ENCODE assay signal across 15 mouse cellular contexts in the genomic region with DNA sequence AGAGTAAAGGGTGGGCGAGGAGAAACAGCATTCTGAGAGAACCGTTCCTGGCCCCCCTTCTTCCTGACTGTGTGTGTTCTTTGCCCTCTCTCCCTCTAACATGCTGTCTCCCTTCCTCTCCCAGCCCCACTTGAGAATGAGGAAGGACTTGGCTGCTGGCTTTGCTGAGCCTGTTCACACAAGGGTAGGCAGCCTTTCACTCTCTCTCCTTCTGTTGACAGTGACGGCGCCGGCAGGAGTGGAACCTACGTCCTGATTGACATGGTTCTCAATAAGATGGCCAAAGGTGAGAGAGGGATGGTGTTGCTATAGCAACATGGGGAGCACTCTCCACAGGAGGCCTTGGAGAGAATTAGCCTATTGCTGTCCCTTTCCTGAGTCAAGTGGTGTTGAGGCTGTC.
DNase-seq lines count a peak whose midpoint lies in the region; ATAC-seq and TF ChIP-seq lines count a peak whose summit lies in the region.
"Had no signal": no experiment of that assay in that cellular context is flagged by ENCODE, and none has a peak within 500 bp of the region (broad histone marks: within the 10 kb centered on the region; RNA-seq: fewer than 3 reads in every experiment).

No protein-coding gene starts in this region.

- H3K4me1 ChIP-seq in stomach, embryonic 15.5 days: no peaks in the 10 kb centered on the region
- H3K4me1 ChIP-seq in stomach, postnatal 0 days (replicated peaks; ENCODE audit: control insufficient read depth, insufficient read depth): no peaks in the 10 kb centered on the region
- H3K4me1 ChIP-seq in forebrain, embryonic 15.5 days: peaks cover 48% of the 10 kb centered on the region
- peaks cover 39% of the 10 kb centered on the region for H3K4me1 ChIP-seq in liver, embryonic 12.5 days

- H3K36me3 ChIP-seq in stomach, embryonic 15.5 days: no peaks in the 10 kb centered on the region
- H3K36me3 ChIP-seq in stomach, postnatal 0 days (ENCODE audit: control insufficient read depth, insufficient read depth, low read length): no peaks in the 10 kb centered on the region
- H3K36me3 ChIP-seq in forebrain, embryonic 15.5 days: peaks cover 7% of the 10 kb centered on the region; the same call in 1 of the 2 replicates
- H3K36me3 ChIP-seq in liver, embryonic 12.5 days: no peaks in the 10 kb centered on the region
- H3K36me3 ChIP-seq: embryonic facial prominence, embryonic 15.5 days; heart, embryonic 10.5 days; liver, embryonic 13.5 days had no signal

- H3K9ac ChIP-seq in stomach, embryonic 15.5 days: no peak overlapping the region
- H3K9ac ChIP-seq in stomach, postnatal 0 days (ENCODE audit: low read length): no peak overlapping the region
- no peak overlapping the region for H3K9ac ChIP-seq in forebrain, embryonic 15.5 days (replicated peaks)
- H3K9ac ChIP-seq in liver, embryonic 12.5 days: no peak overlapping the region
- H3K9ac ChIP-seq: embryonic facial prominence, embryonic 15.5 days; liver, embryonic 13.5 days; neural tube, embryonic 13.5 days had no signal

- no peak for TF ChIP-seq EP300 in stomach, postnatal 0 days (optimal IDR thresholded peaks at IDR 0.05)

- ATAC-seq in stomach, embryonic 15.5 days (ENCODE audit: insufficient read depth, low FRiP score, low read depth): peak; percentile 33; the same call in 1 of the 2 replicates
- ATAC-seq in stomach, postnatal 0 days (ENCODE audit: low FRiP score, low TSS enrichment): no peak
- ATAC-seq in forebrain, embryonic 15.5 days (replicated peaks): no peak
- ATAC-seq in megakaryocyte progenitor cell, adult 5-6 weeks (replicated peaks; ENCODE audit: poor library complexity): peak; percentile 32; the same call in 1 of the 2 replicates
- no peak for ATAC-seq in liver, embryonic 12.5 days

- H3K4me2 ChIP-seq in stomach, embryonic 15.5 days: no peak overlapping the region
- no peak overlapping the region for H3K4me2 ChIP-seq in stomach, postnatal 0 days (replicated peaks; ENCODE audit: low read depth)
- no peak overlapping the region for H3K4me2 ChIP-seq in forebrain, embryonic 15.5 days (replicated peaks)
- H3K4me2 ChIP-seq in liver, embryonic 12.5 days: no peak overlapping the region
- H3K4me2 ChIP-seq: embryonic facial prominence, embryonic 15.5 days; liver, embryonic 13.5 days; neural tube, embryonic 13.5 days had no signal

- TF ChIP-seq CTCF in stomach, postnatal 0 days (IDR thresholded peaks at IDR 0.05; ENCODE audit: low read depth): no peak

- no peaks in the 10 kb centered on the region for H3K27me3 ChIP-seq in stomach, embryonic 15.5 days (replicated peaks)
- no peaks in the 10 kb centered on the region for H3K27me3 ChIP-seq in stomach, postnatal 0 days (ENCODE audit: control insufficient read depth, insufficient read depth, low read length)
- no peaks in the 10 kb centered on the region for H3K27me3 ChIP-seq in forebrain, embryonic 15.5 days
- peaks cover 16% of the 10 kb centered on the region for H3K27me3 ChIP-seq in liver, embryonic 12.5 days (replicated peaks)
- H3K27me3 ChIP-seq: embryonic facial prominence, embryonic 15.5 days had no signal

- DNase-seq in stomach, postnatal 0 days (ENCODE audit: low spot score): no peak
- DNase-seq in T-cell, adult 2 months (ENCODE audit: low spot score): no peak
- no peak for DNase-seq in gastrocnemius, postnatal 14 days
- DNase-seq: adrenal gland, postnatal 14 days; cerebellum, adult 11-12 months; kidney, postnatal 25 days; liver, embryonic 13.5 days; right cerebral cortex, adult 18-20 months had no signal

- no peak overlapping the region for H3K4me3 ChIP-seq in stomach, embryonic 15.5 days (replicated peaks)
- no peak overlapping the region for H3K4me3 ChIP-seq in stomach, postnatal 0 days (ENCODE audit: low read depth, low read length)
- H3K4me3 ChIP-seq in forebrain, embryonic 15.5 days: no peak overlapping the region
- H3K4me3 ChIP-seq in liver, embryonic 12.5 days: no peak overlapping the region
- H3K4me3 ChIP-seq: embryonic facial prominence, embryonic 15.5 days; heart, embryonic 10.5 days; liver, embryonic 13.5 days; neural tube, embryonic 13.5 days had no signal

- no peak overlapping the region for H3K27ac ChIP-seq in stomach, embryonic 15.5 days
- no peak overlapping the region for H3K27ac ChIP-seq in stomach, postnatal 0 days (replicated peaks)
- H3K27ac ChIP-seq in forebrain, embryonic 15.5 days (replicated peaks): peak overlapping the region; percentile 16
- no peak overlapping the region for H3K27ac ChIP-seq in liver, embryonic 12.5 days
- H3K27ac ChIP-seq: embryonic facial prominence, embryonic 15.5 days; heart, embryonic 10.5 days; liver, embryonic 13.5 days; neural tube, embryonic 13.5 days had no signal

- 51% methylated on average over 6 of the region's 6 CpGs for WGBS in stomach, embryonic 15.5 days
- WGBS in stomach, postnatal 0 days: 46% methylated on average over 6 of the region's 6 CpGs
- WGBS in forebrain, embryonic 15.5 days: 37% methylated on average over 6 of the region's 6 CpGs
- 45% methylated on average over 6 of the region's 6 CpGs for WGBS in liver, embryonic 12.5 days (ENCODE audit: insufficient replicate concordance)

- intact Hi-C loops in gastrocnemius, postnatal 14 days (cut with DNase I; ENCODE audit: low total_unique reads): no loop called here

- H3K9me3 ChIP-seq in stomach, embryonic 15.5 days: no peaks in the 10 kb centered on the region
- no peaks in the 10 kb centered on the region for H3K9me3 ChIP-seq in stomach, postnatal 0 days (ENCODE audit: control insufficient read depth, low read length)
- H3K9me3 ChIP-seq in forebrain, embryonic 15.5 days: no peaks in the 10 kb centered on the region
- H3K9me3 ChIP-seq in liver, embryonic 12.5 days (replicated peaks): no peaks in the 10 kb centered on the region
- H3K9me3 ChIP-seq: embryonic facial prominence, embryonic 15.5 days; heart, embryonic 10.5 days; liver, embryonic 13.5 days; neural tube, embryonic 13.5 days had no signal

Comparison
In these comparisons a context has a peak if more than half of its experiments do, and no peak if none do; other contexts are left out.
1. ATAC-seq: peak in stomach, embryonic 15.5 days (single experiment) and megakaryocyte progenitor cell, adult 5-6 weeks (single experiment); none in stomach, postnatal 0 days (single experiment), forebrain, embryonic 15.5 days (single experiment) and liver, embryonic 12.5 days (single experiment).